Mouse (Mus musculus): Measurements from ENCODE around the gene Acad10. TPM values are rescaled to one million over a fixed set of nuclear protein-coding genes. Genes with fewer than 3 reads are reported as not detected.
"Not testable (repeated sequence)": the region's sequence is repeated elsewhere in the genome, so short reads cannot be mapped to it uniquely, and the experiment has no call there.

The Acad10 gene
- not detected in 2 replicates for polyA plus RNA-seq (2012; ENCODE audit: insufficient read depth, insufficient read length, low replicate concordance, missing spikeins)

GRCm38 (mm10) chr5:121660059-121660896 lies at the start of gene Acad10, which contains the start of gene Brap:
Gene Acad10, minus strand, starts transcription at chr5:121660514.
Gene Brap, plus strand, starts transcription at chr5:121660563.
- peak; percentile 85 for TF ChIP-seq POLR2A (IDR thresholded peaks at IDR 0.05; ENCODE audit: insufficient read depth, low read depth, low read length)
- TF ChIP-seq CTCF (IDR thresholded peaks at IDR 0.05; ENCODE audit: insufficient read depth, low read depth, low read length): no peak
- peak within 1 kb of the TSS; percentile 27; the same call in 1 of the 2 replicates for H3K27ac ChIP-seq (ENCODE audit: insufficient read depth, low read depth, low read length)
- H3K4me1 ChIP-seq (ENCODE audit: control insufficient read depth, insufficient read depth, low read length): peaks cover 10% of the 10 kb centered on the region; the same call in 1 of the 2 replicates
- WGBS: under 1% methylated on average over 85 of the region's 85 CpGs
- H3K4me3 ChIP-seq (ENCODE audit: insufficient read depth, low read depth, low read length): peak within 1 kb of the TSS; percentile 85

DNA sequence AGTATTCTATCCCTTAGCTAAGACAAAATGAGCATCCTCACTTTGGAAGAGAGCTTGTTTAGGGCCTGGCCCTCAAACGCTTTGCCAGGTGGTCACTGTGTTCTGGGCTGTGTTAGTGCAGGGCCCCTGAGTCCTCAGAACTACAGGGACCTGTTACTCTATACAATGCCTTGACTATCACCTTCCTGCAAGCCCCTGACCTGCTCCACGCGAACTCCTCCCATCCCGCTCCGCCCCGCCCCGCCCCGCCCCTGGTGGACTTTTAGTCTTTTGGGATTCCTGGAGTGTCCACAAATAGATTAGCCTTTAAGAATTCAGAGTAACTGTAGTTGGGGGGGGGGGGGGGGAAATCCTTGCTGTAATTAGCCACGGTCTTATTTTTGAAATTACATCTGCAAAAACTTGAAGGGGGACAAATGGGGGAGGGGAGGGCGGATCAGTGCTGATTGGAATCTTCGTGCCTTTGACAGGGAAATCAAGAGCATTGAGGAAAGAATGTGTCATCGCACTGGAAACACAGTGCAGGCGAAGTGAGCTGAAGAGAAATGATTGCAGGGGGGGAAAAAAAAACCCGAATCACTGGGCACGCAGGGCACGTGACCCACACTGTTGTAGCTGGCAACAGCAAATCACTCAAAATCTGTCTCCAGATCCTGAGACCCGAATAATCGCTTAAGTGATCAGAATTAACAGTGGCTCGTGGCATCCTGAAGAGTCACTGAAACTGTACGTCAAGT lies 44.4 kb upstream of the Acad10 start:
- WGBS: 7% methylated on average over 20 of the region's 20 CpGs

DNA sequence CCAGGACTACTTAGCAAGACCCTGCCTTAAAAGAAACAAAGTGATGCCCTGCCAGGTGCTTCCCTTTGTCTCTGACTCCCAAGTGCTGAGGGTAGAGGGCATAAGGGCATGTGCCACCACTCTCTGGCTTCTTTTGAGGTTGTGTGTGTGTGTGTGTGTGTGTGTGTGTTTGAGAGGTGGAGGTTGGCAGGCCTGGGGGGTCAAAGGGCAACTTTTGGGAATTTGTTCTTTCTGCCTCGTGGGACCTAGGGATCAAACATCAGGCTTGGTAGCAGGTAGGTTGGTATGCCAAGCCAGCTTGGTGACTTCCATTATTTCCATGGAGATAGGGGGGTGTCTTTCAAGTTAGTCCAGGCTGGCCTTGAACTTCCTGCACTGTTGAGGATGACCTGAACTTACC lies 43.0 kb upstream of the Acad10 start:
- H3K4me3 ChIP-seq (ENCODE audit: insufficient read depth, low read depth, low read length): no peak overlapping the region
- peaks cover 16% of the 10 kb centered on the region for H3K4me1 ChIP-seq (ENCODE audit: control insufficient read depth, insufficient read depth, low read length)
- no peak overlapping the region for H3K27ac ChIP-seq (ENCODE audit: insufficient read depth, low read depth, low read length)
- 78% methylated on average over 1 of the region's 1 CpGs for WGBS
- TF ChIP-seq CTCF (IDR thresholded peaks at IDR 0.05; ENCODE audit: insufficient read depth, low read depth, low read length) (no peak), POLR2A (IDR thresholded peaks at IDR 0.05; ENCODE audit: insufficient read depth, low read depth, low read length) (no peak)

More for the DNA sequence above, 44.4 kb upstream of the Acad10 start:
- no peak overlapping the region for H3K4me3 ChIP-seq (ENCODE audit: insufficient read depth, low read depth, low read length)
- peaks cover 16% of the 10 kb centered on the region for H3K4me1 ChIP-seq (ENCODE audit: control insufficient read depth, insufficient read depth, low read length)
- no peak overlapping the region for H3K27ac ChIP-seq (ENCODE audit: insufficient read depth, low read depth, low read length)
- TF ChIP-seq POLR2A (IDR thresholded peaks at IDR 0.05; ENCODE audit: insufficient read depth, low read depth, low read length) (no peak), CTCF (IDR thresholded peaks at IDR 0.05; ENCODE audit: insufficient read depth, low read depth, low read length) (no peak)

GRCm38 (mm10) chr5:121701111-121701769 lies 40.9 kb upstream of the Acad10 start:
- H3K4me3 ChIP-seq (ENCODE audit: insufficient read depth, low read depth, low read length): no peak overlapping the region
- H3K27ac ChIP-seq (ENCODE audit: insufficient read depth, low read depth, low read length): peak overlapping the region; percentile 38
- TF ChIP-seq POLR2A (IDR thresholded peaks at IDR 0.05; ENCODE audit: insufficient read depth, low read depth, low read length) (no peak), CTCF (IDR thresholded peaks at IDR 0.05; ENCODE audit: insufficient read depth, low read depth, low read length) (no peak)
- peaks cover 20% of the 10 kb centered on the region for H3K4me1 ChIP-seq (ENCODE audit: control insufficient read depth, insufficient read depth, low read length)
- 61% methylated on average over 8 of the region's 8 CpGs for WGBS

DNA sequence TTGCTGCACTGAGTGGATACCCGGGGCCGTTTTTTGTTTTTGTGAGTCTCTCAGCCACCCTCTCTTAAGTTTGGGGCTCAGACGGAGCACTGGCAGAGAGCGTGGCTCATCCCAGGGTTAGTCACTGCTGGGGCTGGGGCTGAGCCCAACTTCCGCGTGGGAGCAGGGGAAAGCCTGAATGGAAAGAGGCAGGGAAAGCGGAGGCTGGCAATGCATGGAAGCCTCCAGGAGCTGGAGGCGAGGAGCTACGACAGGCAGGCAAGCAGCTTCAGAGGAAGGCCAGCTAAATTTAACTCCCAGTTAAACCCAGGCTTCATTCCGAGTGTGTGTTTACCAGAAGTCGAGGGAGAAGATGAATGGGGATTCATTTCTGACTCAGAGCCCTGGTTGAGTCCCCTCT lies 40.2 kb upstream of the Acad10 start:
- H3K4me3 ChIP-seq (ENCODE audit: insufficient read depth, low read depth, low read length): no peak overlapping the region
- peaks cover 20% of the 10 kb centered on the region for H3K4me1 ChIP-seq (ENCODE audit: control insufficient read depth, insufficient read depth, low read length)
- no peak for TF ChIP-seq CTCF (IDR thresholded peaks at IDR 0.05; ENCODE audit: insufficient read depth, low read depth, low read length)
- no peak for TF ChIP-seq POLR2A (IDR thresholded peaks at IDR 0.05; ENCODE audit: insufficient read depth, low read depth, low read length)
- 3% methylated on average over 11 of the region's 11 CpGs for WGBS
- peak overlapping the region; percentile 71; the same call in 1 of the 2 replicates for H3K27ac ChIP-seq (ENCODE audit: insufficient read depth, low read depth, low read length)

DNA sequence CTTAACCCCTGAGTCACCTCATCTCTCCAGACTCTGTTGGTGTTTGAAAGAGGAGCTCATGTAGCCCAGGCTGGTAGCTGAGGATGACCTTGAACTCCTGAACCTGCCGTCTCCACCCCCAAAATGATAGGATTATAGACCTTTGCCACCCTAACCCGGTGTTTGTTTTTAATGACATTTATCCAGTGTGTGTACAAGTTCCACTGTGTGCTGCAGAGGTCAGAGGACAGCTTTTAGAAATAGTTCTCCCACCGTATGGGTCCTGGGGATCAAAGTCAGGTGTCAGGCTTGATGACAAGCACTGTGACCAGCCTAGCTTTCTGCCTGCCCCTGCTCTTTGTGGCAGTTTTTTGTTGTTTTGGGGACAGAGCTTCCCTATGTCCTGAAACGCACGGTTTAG lies 39.6 kb upstream of the Acad10 start:
- Histone ChIP-seq H3K4me3 (ENCODE audit: insufficient read depth, low read depth, low read length) (no peak overlapping the region), H3K27ac (ENCODE audit: insufficient read depth, low read depth, low read length) (peak overlapping the region; percentile 71; the same call in 1 of the 2 replicates), H3K4me1 (ENCODE audit: control insufficient read depth, insufficient read depth, low read length) (peaks cover 19% of the 10 kb centered on the region)
- TF ChIP-seq CTCF (IDR thresholded peaks at IDR 0.05; ENCODE audit: insufficient read depth, low read depth, low read length): no peak
- no peak for TF ChIP-seq POLR2A (IDR thresholded peaks at IDR 0.05; ENCODE audit: insufficient read depth, low read depth, low read length)
- 55% methylated on average over 5 of the region's 5 CpGs for WGBS

- Histone ChIP-seq H3K4me1 (ENCODE audit: control insufficient read depth, insufficient read depth, low read length) (peaks cover 13% of the 10 kb centered on the region), H3K4me3 (ENCODE audit: insufficient read depth, low read depth, low read length) (no peak overlapping the region), H3K27ac (ENCODE audit: insufficient read depth, low read depth, low read length) (no peak overlapping the region)
- WGBS: 50% methylated on average over 6 of the region's 6 CpGs
- TF ChIP-seq POLR2A (IDR thresholded peaks at IDR 0.05; ENCODE audit: insufficient read depth, low read depth, low read length): no peak
- no peak for TF ChIP-seq CTCF (IDR thresholded peaks at IDR 0.05; ENCODE audit: insufficient read depth, low read depth, low read length)
Observed at GRCm38 (mm10) chr5:121696761-121697160, 36.4 kb upstream of the Acad10 start.

DNA sequence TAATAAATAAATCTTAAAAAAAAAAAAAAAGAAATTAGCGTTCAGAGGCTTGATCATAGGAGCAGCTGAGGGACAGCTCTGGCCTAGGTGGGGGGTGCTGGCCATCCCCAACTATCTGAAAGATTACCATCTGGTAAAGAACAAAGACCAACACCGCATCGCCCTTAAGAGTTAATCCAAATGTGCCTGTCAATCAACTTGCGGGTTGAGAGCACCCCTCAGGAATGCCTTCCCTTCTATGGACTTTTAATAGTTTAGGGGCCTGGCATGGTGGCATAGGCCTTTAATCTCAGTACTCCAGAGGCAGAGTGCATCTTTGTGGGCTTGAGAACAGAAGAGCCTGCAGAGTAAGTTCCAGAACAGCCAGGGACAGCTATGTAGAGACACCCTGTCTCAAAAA lies 32.6 kb upstream of the Acad10 start:
- 79% methylated on average over 4 of the region's 4 CpGs for WGBS
- Histone ChIP-seq H3K4me1 (ENCODE audit: control insufficient read depth, insufficient read depth, low read length) (peaks cover 11% of the 10 kb centered on the region), H3K4me3 (ENCODE audit: insufficient read depth, low read depth, low read length) (no peak overlapping the region), H3K27ac (ENCODE audit: insufficient read depth, low read depth, low read length) (no peak overlapping the region)
- no peak for TF ChIP-seq CTCF (IDR thresholded peaks at IDR 0.05; ENCODE audit: insufficient read depth, low read depth, low read length)
- TF ChIP-seq POLR2A (IDR thresholded peaks at IDR 0.05; ENCODE audit: insufficient read depth, low read depth, low read length): no peak

DNA sequence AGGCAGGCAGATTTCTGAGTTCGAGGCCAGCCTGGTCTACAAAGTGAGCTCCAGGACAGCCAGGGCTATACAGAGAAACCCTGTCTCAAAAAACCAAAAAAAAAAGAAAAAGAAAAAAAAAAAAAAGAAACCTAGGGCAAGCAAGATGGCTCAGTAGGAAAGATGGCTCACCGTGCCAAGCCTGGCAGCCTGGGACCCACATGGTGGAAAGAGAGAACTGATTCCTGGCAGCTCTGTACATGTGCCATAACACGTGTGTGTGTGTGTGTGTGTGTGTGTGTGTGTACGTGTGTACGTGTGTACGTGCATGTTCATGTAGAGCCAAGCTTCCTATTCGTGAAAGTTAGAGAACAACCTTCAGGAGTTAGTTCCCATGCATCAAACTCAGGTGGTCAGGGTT lies 31.1 kb upstream of the Acad10 start:
- WGBS: 90% methylated on average over 7 of the region's 7 CpGs
- H3K4me3 ChIP-seq (ENCODE audit: insufficient read depth, low read depth, low read length); H3K27ac ChIP-seq (ENCODE audit: insufficient read depth, low read depth, low read length): not testable (repeated sequence)
- H3K4me1 ChIP-seq (ENCODE audit: control insufficient read depth, insufficient read depth, low read length): peaks cover 12% of the 10 kb centered on the region; the same call in 1 of the 2 replicates

Measured in olfactory bulb, adult 2 months (tissue).